Mouse (Mus musculus) E14TG2a.4 (cell line): ENCODE data around the gene Zfp646.

ENCODE experiments used
- H3K27me3 ChIP-seq: 2 replicates; pipeline ENCODE4 v1.6.1; 2014; ENCODE audit warnings: low read length, control low read depth; ENCODE audit not compliant: insufficient read depth
- H3K36me3 ChIP-seq: 2 replicates; pipeline ENCODE4 v1.6.1; 2014; ENCODE audit warnings: low read length, control low read depth; ENCODE audit not compliant: insufficient read depth
- H3K4me1 ChIP-seq: replicated peaks from 2 replicates; pipeline ENCODE4 v1.6.1; 2014; ENCODE audit warnings: low read depth, low read length, control low read depth
- H3K4me3 ChIP-seq: replicated peaks from 2 replicates; pipeline ENCODE4 v1.5.1; 2014; ENCODE audit warnings: mild to moderate bottlenecking, low read length
- H3K9me3 ChIP-seq: 2 replicates; pipeline ENCODE4 v1.6.1; 2014; ENCODE audit warnings: low read length, control low read depth
- CTCF ChIP-seq: conservative IDR thresholded peaks from 2 replicates; pipeline ENCODE4 v1.5.1; 2014; ENCODE audit warnings: low read length
- NANOG ChIP-seq: IDR thresholded peaks from 2 replicates; pipeline ENCODE4 v1.6.1; 2014; ENCODE audit warnings: borderline replicate concordance, low read length, mixed read lengths
- POU5F1 ChIP-seq: IDR thresholded peaks from 2 replicates; pipeline ENCODE4 v1.6.1; 2014; ENCODE audit warnings: low read length, borderline replicate concordance

Gene Zfp646

DNA sequence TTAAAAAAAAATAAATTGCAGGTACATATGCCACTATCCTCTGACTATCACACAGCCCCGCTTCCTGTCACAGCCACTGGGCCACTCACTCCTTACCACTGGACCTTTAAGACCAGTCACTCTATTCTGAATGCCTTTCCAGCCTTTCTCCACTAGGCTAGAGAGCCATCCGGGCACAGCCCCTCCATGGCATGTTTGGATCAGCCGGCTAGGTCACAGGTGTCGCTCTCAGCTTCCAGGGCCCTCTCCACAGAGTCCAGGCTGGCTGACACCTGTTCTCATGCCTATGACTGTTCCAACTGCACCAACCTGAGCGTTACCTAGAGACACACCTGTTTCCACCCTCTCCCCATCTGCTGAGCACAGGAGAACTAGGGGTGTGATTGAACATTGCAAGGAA, 52.6 kb downstream of the Zfp646 start:
- peaks cover 44% of the 10 kb centered on the region for H3K36me3 ChIP-seq
- TF ChIP-seq CTCF = no peak
- TF ChIP-seq NANOG = no peak
- TF ChIP-seq POU5F1 = no peak
- H3K4me1 ChIP-seq = peaks cover 83% of the 10 kb centered on the region
- H3K9me3 ChIP-seq = peaks cover 21% of the 10 kb centered on the region
- peak overlapping the region; percentile 75; the same call in 1 of the 2 replicates for H3K4me3 ChIP-seq
- peaks cover 2% of the 10 kb centered on the region; the same call in 1 of the 2 replicates for H3K27me3 ChIP-seq

DNA sequence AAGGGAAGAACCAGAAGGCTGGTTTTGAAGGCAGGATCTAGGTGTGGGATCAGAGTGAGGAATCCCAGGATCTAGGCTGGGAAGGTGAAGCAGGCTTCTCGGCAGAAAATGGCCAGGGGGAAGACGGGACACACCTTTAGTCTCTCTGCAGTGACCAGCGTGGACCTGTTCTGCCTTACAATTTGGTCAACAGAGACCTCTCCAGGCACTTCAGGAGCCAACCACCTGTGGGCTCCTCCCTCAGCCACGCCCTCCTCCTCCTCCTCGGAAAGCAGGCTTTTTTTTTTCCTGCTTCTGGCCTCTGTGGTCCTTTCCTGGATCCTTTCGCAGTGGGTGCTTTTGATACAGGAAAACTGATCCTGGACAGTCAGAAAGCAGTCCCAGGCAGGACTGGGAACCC, 53.9 kb downstream of the Zfp646 start, which contains the start of gene Prss8:
Prss8 (minus strand) TSS at position 182 of the 400 bp plus-strand sequence.
- TF ChIP-seq CTCF = no peak
- TF ChIP-seq NANOG = no peak
- TF ChIP-seq POU5F1 = no peak
- Histone ChIP-seq H3K4me3 (peak within 1 kb of the TSS; percentile 75), H3K36me3 (peaks cover 31% of the 10 kb centered on the region), H3K9me3 (peaks cover 8% of the 10 kb centered on the region), H3K4me1 (peaks cover 94% of the 10 kb centered on the region), H3K27me3 (peaks cover 2% of the 10 kb centered on the region; the same call in 1 of the 2 replicates)

DNA sequence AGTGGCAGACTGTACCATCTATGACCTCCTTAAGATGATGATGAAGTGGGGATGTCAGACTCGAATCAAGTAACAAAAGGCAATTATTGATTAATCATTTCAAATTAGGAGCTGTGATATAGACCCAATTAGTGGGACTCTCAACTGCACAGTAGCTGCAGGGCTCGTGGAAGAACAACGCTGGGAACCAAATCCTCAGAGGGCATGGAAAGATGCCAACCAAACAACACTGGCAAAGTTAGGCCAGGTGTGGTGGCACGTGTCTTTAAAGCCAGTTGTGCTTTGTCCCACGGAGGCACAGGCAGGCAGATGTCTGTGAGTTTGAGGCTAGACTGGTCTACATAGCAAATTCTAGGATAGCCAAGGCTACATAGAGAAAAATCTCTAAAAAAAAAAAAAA, 54.6 kb downstream of the Zfp646 start:
- H3K36me3 ChIP-seq = peaks cover 23% of the 10 kb centered on the region
- peak overlapping the region; percentile 75; the same call in 1 of the 2 replicates for H3K4me3 ChIP-seq
- TF ChIP-seq POU5F1 = no peak
- no peak for TF ChIP-seq CTCF
- TF ChIP-seq NANOG = no peak
- H3K27me3 ChIP-seq = peaks cover 2% of the 10 kb centered on the region; the same call in 1 of the 2 replicates
- H3K4me1 ChIP-seq = peaks cover 89% of the 10 kb centered on the region
- peaks cover 6% of the 10 kb centered on the region; the same call in 1 of the 2 replicates for H3K9me3 ChIP-seq

DNA sequence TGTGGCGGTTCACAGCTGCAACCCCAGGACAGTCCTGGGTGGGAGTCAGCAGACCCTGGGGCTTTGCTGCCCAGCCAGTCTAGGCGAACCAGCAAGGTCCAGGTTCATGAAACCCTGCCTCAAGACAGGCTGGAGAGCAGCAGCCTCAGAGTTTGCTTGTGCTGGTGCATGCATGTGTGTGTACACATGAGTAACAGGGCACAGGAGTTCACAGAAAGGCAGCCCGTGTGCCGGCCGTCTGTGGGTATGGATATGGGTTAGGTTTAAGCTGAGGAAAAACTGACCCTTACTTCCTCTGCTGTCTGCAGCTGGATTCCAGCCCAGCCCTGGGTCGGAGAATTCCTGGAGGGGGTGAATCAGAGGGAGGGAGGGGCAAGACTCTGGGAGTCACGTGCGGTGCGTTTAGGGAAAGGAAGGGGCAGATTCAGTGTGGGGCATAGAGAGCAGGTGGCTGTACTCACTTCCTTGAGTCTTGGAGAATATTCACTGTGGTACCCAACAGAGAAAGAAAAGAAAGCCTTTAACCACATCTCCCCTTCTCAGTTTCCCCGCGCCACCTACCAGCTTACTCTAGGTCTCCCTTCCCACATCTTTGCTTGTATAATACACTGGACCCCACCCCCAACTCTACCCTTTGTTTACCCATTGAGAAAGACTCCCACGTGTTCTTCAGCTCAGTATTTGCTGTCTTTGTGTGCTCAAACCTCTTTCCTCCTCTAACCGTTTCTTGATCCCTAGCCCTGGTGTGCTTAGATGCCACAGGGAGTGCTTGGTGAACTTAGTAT, 55.5 kb downstream of the Zfp646 start:
- H3K9me3 ChIP-seq = peaks cover 6% of the 10 kb centered on the region; the same call in 1 of the 2 replicates
- H3K27me3 ChIP-seq = peaks cover 2% of the 10 kb centered on the region; the same call in 1 of the 2 replicates
- H3K4me1 ChIP-seq = peaks cover 88% of the 10 kb centered on the region
- H3K4me3 ChIP-seq = peak overlapping the region; percentile 94
- H3K36me3 ChIP-seq = peaks cover 14% of the 10 kb centered on the region
- TF ChIP-seq POU5F1 (no peak), NANOG (no peak), CTCF (no peak)

- H3K27me3 ChIP-seq = peaks cover 2% of the 10 kb centered on the region; the same call in 1 of the 2 replicates
- TF ChIP-seq POU5F1 = no peak
- TF ChIP-seq CTCF = peak; percentile 26; the same call in 1 of the 2 replicates
- peak; percentile 73 for TF ChIP-seq NANOG
- H3K4me1 ChIP-seq = peaks cover 87% of the 10 kb centered on the region
- peaks cover 4% of the 10 kb centered on the region; the same call in 1 of the 2 replicates for H3K9me3 ChIP-seq
- peak overlapping the region; percentile 94 for H3K4me3 ChIP-seq
- peaks cover 5% of the 10 kb centered on the region for H3K36me3 ChIP-seq
Observed at GRCm38 (mm10) chr7:127932273-127933031, 56.4 kb downstream of the Zfp646 start.

DNA sequence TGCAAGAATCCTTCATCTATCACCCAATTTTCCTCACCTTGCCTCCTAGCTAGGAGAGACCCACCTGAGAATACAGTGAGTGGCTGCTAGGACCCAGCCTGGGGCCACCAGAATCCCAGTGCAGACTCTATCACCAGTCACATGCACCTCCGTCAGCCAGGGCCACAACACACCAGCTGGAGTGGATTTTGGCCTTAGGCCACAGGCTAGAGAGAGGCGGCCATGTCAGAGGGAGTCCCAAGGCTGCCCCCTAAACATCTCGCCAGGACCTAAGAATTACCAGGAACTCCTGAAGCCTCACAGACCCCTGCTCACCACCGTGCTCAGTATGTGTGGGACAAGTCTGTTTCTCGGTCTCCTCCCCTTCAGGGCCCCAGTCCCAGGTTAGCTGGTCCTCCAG, 58.1 kb downstream of the Zfp646 start:
- Histone ChIP-seq H3K4me3 (peak overlapping the region; percentile 94), H3K9me3 (no peaks in the 10 kb centered on the region), H3K36me3 (no peaks in the 10 kb centered on the region), H3K27me3 (peaks cover 2% of the 10 kb centered on the region; the same call in 1 of the 2 replicates), H3K4me1 (peaks cover 72% of the 10 kb centered on the region)
- TF ChIP-seq NANOG = no peak
- TF ChIP-seq CTCF = no peak
- TF ChIP-seq POU5F1 = no peak

GRCm38 (mm10) chr7:127935028-127935722, 59.2 kb downstream of the Zfp646 start:
- Histone ChIP-seq H3K27me3 (no peaks in the 10 kb centered on the region), H3K9me3 (no peaks in the 10 kb centered on the region), H3K36me3 (no peaks in the 10 kb centered on the region), H3K4me3 (peak overlapping the region; percentile 94), H3K4me1 (peaks cover 61% of the 10 kb centered on the region)
- TF ChIP-seq CTCF (peak; percentile 65), POU5F1 (no peak)
